Mouse (Mus musculus) limb, embryonic 14.5 days (tissue): ENCODE measurements around the gene Strbp. TPM values are rescaled to one million over a fixed set of nuclear protein-coding genes. Genes with fewer than 3 reads are reported as not detected.

Source experiments
- ATAC-seq: fragments of 200-750 bp; cut with Nextera tagmentation; 2 replicates; pipeline ENCODE4 v1.8.0; 2017; ENCODE audit warnings: low read depth, moderate number of reproducible peaks, moderate TSS enrichment; ENCODE audit not compliant: low FRiP score
- DNase-seq: peaks from one replicate; pipeline ENCODE4 v3.0.0-alpha.2; 2015; ENCODE audit warnings: low spot score
- H3K27ac ChIP-seq: fragments of 300-500 bp; sonication (generic); replicated peaks from 2 replicates; pipeline ENCODE4 v1.5.1; 2014; ENCODE audit warnings: low read depth, mild to moderate bottlenecking, low read length, moderate library complexity, mixed read lengths
- H3K27me3 ChIP-seq: fragments of 300-500 bp; sonication (generic); 2 replicates; pipeline ENCODE4 v1.6.1; 2014; ENCODE audit warnings: low read length, mixed read lengths; ENCODE audit not compliant: control insufficient read depth, insufficient read depth
- H3K36me3 ChIP-seq: fragments of 300-500 bp; sonication (generic); 2 replicates; pipeline ENCODE4 v1.6.1; 2014; ENCODE audit warnings: mild to moderate bottlenecking, low read length, moderate library complexity, mixed read lengths; ENCODE audit not compliant: control insufficient read depth, insufficient read depth
- H3K4me1 ChIP-seq: fragments of 300-500 bp; sonication (generic); 2 replicates; pipeline ENCODE4 v1.6.1; 2014; ENCODE audit warnings: antibody characterized with exemption, low read length, mixed read lengths; ENCODE audit not compliant: control insufficient read depth, insufficient read depth
- H3K4me2 ChIP-seq: fragments of 300-500 bp; sonication (generic); replicated peaks from 2 replicates; pipeline ENCODE4 v1.6.1; 2014; ENCODE audit warnings: low read depth, mild to moderate bottlenecking, low read length, moderate library complexity; ENCODE audit not compliant: severe bottlenecking
- H3K4me3 ChIP-seq: fragments of 300-500 bp; sonication (generic); replicated peaks from 2 replicates; pipeline ENCODE4 v1.5.1; 2014; ENCODE audit warnings: low read length
- H3K9ac ChIP-seq: fragments of 300-500 bp; sonication (generic); 2 replicates; pipeline ENCODE4 v1.6.1; 2014; ENCODE audit warnings: mild to moderate bottlenecking, low read depth, low read length, moderate library complexity; ENCODE audit not compliant: severe bottlenecking
- H3K9me3 ChIP-seq: fragments of 300-500 bp; sonication (generic); 2 replicates; pipeline ENCODE4 v1.6.1; 2016; ENCODE audit warnings: low read length; ENCODE audit not compliant: control insufficient read depth
- POLR2A ChIP-seq: fragments of 200-500 bp; IDR thresholded peaks from 2 replicates; pipeline ENCODE4 v1.8.0; 2012; ENCODE audit warnings: inconsistent platforms, mild to moderate bottlenecking, moderate library complexity, borderline replicate concordance; ENCODE audit not compliant: insufficient read depth, insufficient read length; ENCODE audit errors: extremely low read depth
- WGBS: fragments of 180-500 bp; shearing (Covaris S2); extraction: QIAGEN DNeasy Blood & Tissue Kit; methylation state at CpG from one replicate; pipeline ENCODE4 v1.1.7; 2014; 5-methylcytosine and 5-hydroxymethylcytosine counted together
- polyA plus RNA-seq, 2 experiments: library from polyadenylated mRNA; depleted of rRNA in 1 of 2; stranded (reverse) in 1 of 2; unstranded in 1 of 2; fragments of >200 nt; fragmentation: Nextera tagmentation in 1 of 2; extraction: Ambion mirVana in 1 of 2; gene quantifications; 2 replicates each; pipeline versions ENCODE4 v1.2.1 to v1.2.3; 2012 to 2014

Strbp gene
- polyA plus RNA-seq, 2 experiments: 23.5 to 33.2 TPM

- Histone ChIP-seq H3K4me3 (no peak overlapping the region), H3K27ac (no peak overlapping the region), H3K4me1 (no peaks in the 10 kb centered on the region), H3K36me3 (peaks cover 83% of the 10 kb centered on the region), H3K27me3 (no peaks in the 10 kb centered on the region), H3K4me2 (no peak overlapping the region), H3K9ac (no peak overlapping the region), H3K9me3 (no peaks in the 10 kb centered on the region)
- ATAC-seq (no peak), DNase-seq (no peak)
- no peak for TF ChIP-seq POLR2A
- 86% methylated on average over 1 of the region's 1 CpGs for WGBS
Observed at GRCm38 (mm10) chr2:37549346-37550012, 154.2 kb downstream of the Strbp start.

- ATAC-seq: no peak
- Histone ChIP-seq H3K4me2 (no peak overlapping the region), H3K4me3 (no peak overlapping the region), H3K9ac (no peak overlapping the region), H3K4me1 (no peaks in the 10 kb centered on the region), H3K36me3 (peaks cover 38% of the 10 kb centered on the region), H3K9me3 (no peaks in the 10 kb centered on the region), H3K27me3 (no peaks in the 10 kb centered on the region), H3K27ac (no peak overlapping the region)
- DNase-seq: no peak
- no peak for TF ChIP-seq POLR2A
- 87% methylated on average over 3 of the region's 3 CpGs for WGBS
Observed at GRCm38 (mm10) chr2:37531639-37532038, 172.0 kb downstream of the Strbp start.

GRCm38 (mm10) chr2:37530766-37531165 lies 172.9 kb downstream of the Strbp start:
- no peak overlapping the region for H3K4me2 ChIP-seq
- TF ChIP-seq POLR2A: no peak
- 85% methylated on average over 1 of the region's 1 CpGs for WGBS
- H3K9ac ChIP-seq: no peak overlapping the region
- no peaks in the 10 kb centered on the region for H3K27me3 ChIP-seq
- H3K9me3 ChIP-seq: no peaks in the 10 kb centered on the region
- ATAC-seq (no peak), DNase-seq (no peak)
- no peaks in the 10 kb centered on the region for H3K4me1 ChIP-seq
- no peak overlapping the region for H3K4me3 ChIP-seq
- peaks cover 31% of the 10 kb centered on the region for H3K36me3 ChIP-seq
- H3K27ac ChIP-seq: no peak overlapping the region

GRCm38 (mm10) chr2:37529397-37529796 lies 174.3 kb downstream of the Strbp start:
- no peak for TF ChIP-seq POLR2A
- Histone ChIP-seq H3K4me3 (no peak overlapping the region), H3K4me2 (no peak overlapping the region), H3K27ac (no peak overlapping the region), H3K9me3 (no peaks in the 10 kb centered on the region), H3K9ac (no peak overlapping the region), H3K27me3 (no peaks in the 10 kb centered on the region), H3K4me1 (no peaks in the 10 kb centered on the region), H3K36me3 (peaks cover 20% of the 10 kb centered on the region)
- DNase-seq: no peak
- no peak for ATAC-seq
- WGBS: 99% methylated on average over 2 of the region's 2 CpGs

- Histone ChIP-seq H3K4me1 (no peaks in the 10 kb centered on the region), H3K9me3 (no peaks in the 10 kb centered on the region), H3K9ac (no peak overlapping the region), H3K4me3 (no peak overlapping the region), H3K27me3 (no peaks in the 10 kb centered on the region), H3K36me3 (peaks cover 15% of the 10 kb centered on the region), H3K27ac (no peak overlapping the region), H3K4me2 (no peak overlapping the region)
- no peak for DNase-seq
- TF ChIP-seq POLR2A: no peak
- no peak for ATAC-seq
Observed at GRCm38 (mm10) chr2:37527587-37527986, 176.1 kb downstream of the Strbp start.

- no peak overlapping the region for H3K4me2 ChIP-seq
- no peak overlapping the region for H3K4me3 ChIP-seq
- no peaks in the 10 kb centered on the region for H3K4me1 ChIP-seq
- H3K9me3 ChIP-seq: no peaks in the 10 kb centered on the region
- no peak for DNase-seq
- no peaks in the 10 kb centered on the region for H3K27me3 ChIP-seq
- ATAC-seq: no peak
- H3K27ac ChIP-seq: no peak overlapping the region
- H3K36me3 ChIP-seq: peaks cover 25% of the 10 kb centered on the region
- no peak for TF ChIP-seq POLR2A
- no peak overlapping the region for H3K9ac ChIP-seq
- WGBS: 97% methylated on average over 1 of the region's 1 CpGs
Observed at GRCm38 (mm10) chr2:37519286-37519640, 184.4 kb downstream of the Strbp start.
